Mouse (Mus musculus) stomach, embryonic 14.5 days (tissue): Measurements from ENCODE around the gene Ubp1. TPM values are rescaled to one million over a fixed set of nuclear protein-coding genes. Genes with fewer than 3 reads are reported as not detected.

Experiments
- ATAC-seq: fragments of 200-750 bp; cut with Nextera tagmentation; 2 replicates; pipeline ENCODE4 v1.8.0; 2017; ENCODE audit warnings: low read depth, moderate TSS enrichment; ENCODE audit not compliant: insufficient number of reproducible peaks, insufficient read depth, low FRiP score
- H3K27ac ChIP-seq: fragments of 300-500 bp; sonication (generic); 2 replicates; pipeline ENCODE4 v1.5.1; 2014; ENCODE audit warnings: mild to moderate bottlenecking, low read length, moderate library complexity, mixed read lengths
- H3K27me3 ChIP-seq: fragments of 300-500 bp; sonication (generic); 2 replicates; pipeline ENCODE4 v1.6.1; 2014; ENCODE audit warnings: low read length, control low read depth, mixed read lengths; ENCODE audit not compliant: control insufficient read depth, insufficient read depth
- H3K36me3 ChIP-seq: fragments of 300-500 bp; sonication (generic); 2 replicates; pipeline ENCODE4 v1.6.1; 2014; ENCODE audit warnings: mild to moderate bottlenecking, control low read depth, low read length, moderate library complexity, mixed read lengths; ENCODE audit not compliant: control insufficient read depth, insufficient read depth
- H3K4me1 ChIP-seq: fragments of 300-500 bp; sonication (generic); 2 replicates; pipeline ENCODE4 v1.6.1; 2014; ENCODE audit warnings: low read length, control low read depth, mixed read lengths; ENCODE audit not compliant: control insufficient read depth, insufficient read depth
- H3K4me2 ChIP-seq: fragments of 300-500 bp; sonication (generic); replicated peaks from 2 replicates; pipeline ENCODE4 v1.6.1; 2014; ENCODE audit warnings: low read depth, low read length, control low read depth
- H3K4me3 ChIP-seq: fragments of 300-500 bp; sonication (generic); 2 replicates; pipeline ENCODE4 v1.5.1; 2014; ENCODE audit warnings: low read depth, low read length, control low read depth
- H3K9ac ChIP-seq: fragments of 300-500 bp; sonication (generic); replicated peaks from 2 replicates; pipeline ENCODE4 v1.6.1; 2014; ENCODE audit warnings: low read depth, mild to moderate bottlenecking, control low read depth, low read length, moderate library complexity, mixed read lengths
- H3K9me3 ChIP-seq: fragments of 300-500 bp; sonication (generic); 2 replicates; pipeline ENCODE4 v1.6.1; 2016; ENCODE audit warnings: low read depth, low read length, control low read depth; ENCODE audit not compliant: control insufficient read depth
- WGBS: fragments of 180-500 bp; shearing (Covaris S2); extraction: QIAGEN DNeasy Blood & Tissue Kit; methylation state at CpG from one replicate; pipeline ENCODE4 v1.1.7; 2014; 5-methylcytosine and 5-hydroxymethylcytosine counted together
- polyA plus RNA-seq: library from polyadenylated mRNA; unstranded; fragments of >200 nt; fragmentation: Nextera tagmentation; extraction: Ambion mirVana; gene quantifications from 2 replicates; pipeline ENCODE4 v1.2.1, GENCODE M21; 2014

Gene Ubp1
- polyA plus RNA-seq, 1 experiment from 2014 or later: 46.2 TPM

- WGBS: 70% methylated on average over 1 of the region's 1 CpGs
- Histone ChIP-seq H3K4me2 (no peak overlapping the region), H3K4me1 (peaks cover 8% of the 10 kb centered on the region; the same call in 1 of the 2 replicates), H3K27me3 (no peaks in the 10 kb centered on the region), H3K27ac (0 out of 2 replicates have a peak overlapping the region, but pooled peaks have one; percentile 89), H3K4me3 (no peak overlapping the region), H3K36me3 (no peaks in the 10 kb centered on the region), H3K9me3 (no peaks in the 10 kb centered on the region), H3K9ac (no peak overlapping the region)
- ATAC-seq: no peak
Observed at GRCm38 (mm10) chr9:113929676-113930075, 1.1 kb upstream of the Ubp1 start.

DNA sequence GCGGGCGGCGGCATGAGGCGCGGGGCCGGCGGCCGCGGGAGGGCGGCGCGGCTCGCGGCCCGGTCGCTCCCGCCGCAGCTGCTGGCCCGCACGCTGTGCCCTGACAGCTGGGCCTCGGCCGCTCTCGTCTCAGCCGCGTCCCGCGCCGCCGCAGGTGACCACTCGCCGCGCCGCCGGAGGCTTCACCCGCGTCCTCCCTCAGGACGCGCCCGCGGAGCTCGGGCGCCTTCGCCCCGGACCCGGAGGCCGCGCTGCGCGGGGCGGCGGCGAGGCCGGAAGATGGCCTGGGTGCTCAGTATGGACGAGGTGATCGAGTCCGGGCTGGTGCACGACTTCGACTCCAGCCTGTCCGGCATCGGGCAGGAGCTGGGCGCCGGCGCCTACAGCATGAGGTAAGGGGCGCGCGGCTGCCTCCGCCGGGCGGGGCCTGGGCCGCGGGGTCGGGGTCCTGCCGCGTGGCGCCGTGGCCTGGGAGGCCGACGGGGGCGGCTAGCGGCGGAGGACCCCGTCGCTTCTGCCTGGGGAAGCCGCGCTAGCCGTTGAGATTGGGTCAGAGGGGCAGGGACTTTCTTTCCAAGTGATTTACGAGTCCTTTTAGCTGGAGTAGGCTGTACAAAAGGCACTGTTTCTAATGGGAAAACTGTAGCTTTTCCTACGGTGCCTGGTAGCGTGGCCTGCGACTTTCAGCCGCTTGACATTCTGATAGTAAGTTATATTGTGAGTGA lies 803 bp downstream of the Ubp1 start:
- Histone ChIP-seq H3K4me1 (peaks cover 8% of the 10 kb centered on the region; the same call in 1 of the 2 replicates), H3K27ac (peak overlapping the region; percentile 89), H3K9me3 (no peaks in the 10 kb centered on the region), H3K36me3 (no peaks in the 10 kb centered on the region), H3K27me3 (no peaks in the 10 kb centered on the region), H3K4me2 (peak overlapping the region; percentile 74), H3K4me3 (peak overlapping the region; percentile 96), H3K9ac (peak overlapping the region; percentile 91)
- under 1% methylated on average over 53 of the region's 91 CpGs for WGBS
- no peak; the same call in 1 of the 2 replicates for ATAC-seq

DNA sequence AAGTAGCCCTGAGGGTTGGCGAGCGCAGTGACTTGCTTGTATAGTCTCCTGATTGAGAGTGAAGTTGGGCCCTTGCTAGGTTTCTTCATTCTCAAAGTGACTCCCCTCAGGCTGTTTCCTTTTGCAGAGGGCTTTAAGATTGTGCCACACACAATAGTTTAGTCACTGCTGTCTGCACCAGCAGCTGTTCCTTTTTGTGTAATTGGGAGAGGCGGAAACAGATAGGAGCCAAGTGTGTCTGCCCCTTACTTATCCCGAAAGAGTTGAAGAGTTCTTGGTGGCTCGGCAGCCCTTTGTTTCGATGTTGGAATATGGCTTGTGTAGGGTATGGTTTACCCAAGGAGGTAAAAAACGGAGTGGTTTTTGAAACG lies 1.4 kb downstream of the Ubp1 start:
- Histone ChIP-seq H3K27ac (peak overlapping the region; percentile 89), H3K9me3 (no peaks in the 10 kb centered on the region), H3K9ac (peak overlapping the region; percentile 91), H3K36me3 (no peaks in the 10 kb centered on the region), H3K27me3 (no peaks in the 10 kb centered on the region), H3K4me2 (peak overlapping the region; percentile 74), H3K4me1 (peaks cover 8% of the 10 kb centered on the region; the same call in 1 of the 2 replicates), H3K4me3 (peak overlapping the region; percentile 96)
- no peak for ATAC-seq
- 1% methylated on average over 8 of the region's 8 CpGs for WGBS

GRCm38 (mm10) chr9:113932501-113932900 lies 1.8 kb downstream of the Ubp1 start:
- no peak for ATAC-seq

DNA sequence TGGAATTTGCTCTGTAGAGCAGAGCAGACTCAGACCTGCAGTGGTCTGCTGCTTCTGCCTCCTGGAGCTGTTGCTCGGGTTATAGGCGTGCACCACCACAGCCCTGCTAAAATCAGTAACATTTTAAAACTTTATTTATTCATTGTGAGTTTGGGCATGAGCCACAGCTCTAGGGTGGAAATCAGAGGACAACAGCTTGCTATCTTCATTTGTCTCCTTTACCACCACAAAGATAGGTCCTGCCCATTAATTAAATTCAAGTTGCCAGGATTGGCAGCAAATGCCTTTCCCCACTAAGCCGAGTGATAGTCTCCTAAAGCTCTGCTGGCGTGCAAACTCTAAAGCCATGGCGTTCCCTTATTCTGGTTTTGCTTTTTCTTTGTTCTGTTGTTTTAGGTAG lies 4.9 kb downstream of the Ubp1 start:
- Histone ChIP-seq H3K4me1 (peaks cover 8% of the 10 kb centered on the region; the same call in 1 of the 2 replicates), H3K9me3 (no peaks in the 10 kb centered on the region), H3K27ac (no peak overlapping the region), H3K4me2 (no peak overlapping the region), H3K4me3 (no peak overlapping the region), H3K9ac (no peak overlapping the region), H3K36me3 (no peaks in the 10 kb centered on the region), H3K27me3 (no peaks in the 10 kb centered on the region)
- 62% methylated on average over 5 of the region's 5 CpGs for WGBS
- ATAC-seq: no peak

More at GRCm38 (mm10) chr9:113932501-113932900, 1.8 kb downstream of the Ubp1 start:
- Histone ChIP-seq H3K36me3 (no peaks in the 10 kb centered on the region), H3K4me1 (peaks cover 8% of the 10 kb centered on the region; the same call in 1 of the 2 replicates), H3K27ac (peak overlapping the region; percentile 89), H3K9ac (peak overlapping the region; percentile 91), H3K4me3 (peak overlapping the region; percentile 96), H3K4me2 (peak overlapping the region; percentile 74), H3K27me3 (no peaks in the 10 kb centered on the region), H3K9me3 (no peaks in the 10 kb centered on the region)
- WGBS: 16% methylated on average over 11 of the region's 11 CpGs

DNA sequence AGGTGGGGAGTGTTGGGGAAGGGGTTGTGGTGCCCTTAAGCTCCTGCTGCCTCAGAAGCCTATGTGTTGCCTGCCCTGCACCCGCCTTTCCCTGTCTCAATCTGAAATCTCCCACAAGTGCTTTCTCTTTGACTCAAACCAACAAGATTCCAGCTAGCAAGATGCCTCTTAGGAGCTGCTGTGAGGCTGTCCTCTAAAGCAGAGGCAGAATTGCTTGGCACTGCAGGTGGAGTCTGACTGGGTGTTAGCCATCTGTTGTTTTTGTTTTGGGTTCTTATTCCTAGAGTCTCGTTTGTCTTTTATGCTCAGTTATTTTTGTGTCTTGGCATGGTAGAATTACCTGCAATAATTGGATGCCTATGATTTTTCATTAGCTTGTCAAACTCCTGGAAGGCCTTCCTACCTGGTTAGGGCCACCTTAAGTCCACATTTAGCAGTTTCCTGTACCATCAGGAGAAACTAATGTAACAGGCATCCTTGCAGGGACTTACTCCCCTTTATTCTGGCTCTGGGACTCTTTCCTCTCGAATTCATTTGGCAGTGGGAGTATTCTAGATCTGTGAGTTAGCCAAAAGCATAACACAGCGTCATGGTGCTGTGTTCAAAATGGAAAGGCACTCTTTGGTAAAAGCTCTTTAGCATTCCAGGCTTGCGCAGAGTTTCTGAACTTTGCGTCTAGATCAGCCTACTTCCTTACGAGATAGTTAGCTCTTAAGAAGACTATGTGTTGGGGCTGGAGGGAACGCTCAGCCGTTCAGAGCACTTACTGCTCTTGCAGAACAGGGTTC lies 8.5 kb downstream of the Ubp1 start:
- Histone ChIP-seq H3K27ac (no peak overlapping the region), H3K4me2 (no peak overlapping the region), H3K9me3 (no peaks in the 10 kb centered on the region), H3K9ac (no peak overlapping the region), H3K4me1 (no peaks in the 10 kb centered on the region; the same call in 1 of the 2 replicates), H3K27me3 (no peaks in the 10 kb centered on the region), H3K36me3 (no peaks in the 10 kb centered on the region), H3K4me3 (no peak overlapping the region)
- 87% methylated on average over 9 of the region's 9 CpGs for WGBS
- no peak for ATAC-seq

DNA sequence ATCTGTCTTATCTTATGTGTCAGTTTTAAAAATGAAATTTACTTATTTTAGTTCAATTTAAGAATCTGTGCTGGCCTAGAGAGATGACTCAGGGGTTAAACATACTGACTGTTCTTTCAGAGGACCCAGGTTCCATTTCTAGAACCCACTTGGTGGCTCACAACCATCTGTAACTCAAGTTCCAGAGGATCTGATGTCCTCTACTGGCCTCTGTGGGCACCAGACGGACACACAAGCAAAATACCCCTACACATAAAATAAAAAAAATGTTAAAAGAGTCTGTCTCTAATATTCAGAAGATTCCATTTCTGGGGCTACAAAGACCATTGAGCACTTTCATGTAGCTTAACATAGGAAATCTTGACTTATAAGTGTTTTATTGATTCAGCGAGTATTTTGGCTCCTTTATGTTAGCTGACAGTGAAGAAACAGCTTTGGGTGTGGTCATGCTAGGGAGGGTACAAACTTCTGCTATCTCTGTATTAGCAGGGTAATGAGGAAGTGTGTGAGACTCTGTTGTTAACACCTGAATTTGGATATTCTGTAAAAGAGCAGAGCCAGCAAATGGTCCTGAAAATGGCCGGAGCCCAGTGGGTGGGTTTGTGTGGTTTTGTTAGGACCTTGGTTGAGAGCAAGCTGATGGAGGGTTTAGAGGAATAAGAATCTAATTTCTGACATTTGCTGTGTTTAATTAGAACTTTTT lies 10.5 kb downstream of the Ubp1 start:
- Histone ChIP-seq H3K9ac (no peak overlapping the region), H3K36me3 (peaks cover 10% of the 10 kb centered on the region), H3K4me1 (no peaks in the 10 kb centered on the region), H3K27ac (no peak overlapping the region), H3K4me3 (no peak overlapping the region), H3K4me2 (no peak overlapping the region), H3K27me3 (no peaks in the 10 kb centered on the region), H3K9me3 (no peaks in the 10 kb centered on the region)
- no peak; the same call in 1 of the 2 replicates for ATAC-seq
- 86% methylated on average over 3 of the region's 3 CpGs for WGBS

GRCm38 (mm10) chr9:113943372-113943771 lies 12.6 kb downstream of the Ubp1 start:
- no peak overlapping the region for H3K9ac ChIP-seq
- H3K27me3 ChIP-seq: no peaks in the 10 kb centered on the region
- no peaks in the 10 kb centered on the region for H3K4me1 ChIP-seq
- H3K9me3 ChIP-seq: no peaks in the 10 kb centered on the region
- ATAC-seq: no peak
- H3K36me3 ChIP-seq: peaks cover 18% of the 10 kb centered on the region
- H3K27ac ChIP-seq: no peak overlapping the region
- H3K4me2 ChIP-seq: no peak overlapping the region
- WGBS: 97% methylated on average over 1 of the region's 1 CpGs
- H3K4me3 ChIP-seq: no peak overlapping the region
